Mouse (Mus musculus) thymus, adult 2 months (tissue): Measurements from ENCODE around the gene Ubxn7. TPM values are rescaled to one million over a fixed set of nuclear protein-coding genes. Genes with fewer than 3 reads are reported as not detected.

Source experiments
- DNase-seq: peaks from one replicate; pipeline ENCODE4 v3.0.0; 2021
- H3K27ac ChIP-seq: fragments of 200-500 bp; 2 replicates; pipeline ENCODE4 v1.5.1; 2012; ENCODE audit warnings: low read length, control low read depth; ENCODE audit not compliant: control insufficient read depth, insufficient read depth
- H3K27me3 ChIP-seq: fragments of 200-500 bp; 2 replicates; pipeline ENCODE4 v1.6.1; 2012; ENCODE audit warnings: mild to moderate bottlenecking, low read length, moderate library complexity, mixed read lengths; ENCODE audit not compliant: control insufficient read depth, insufficient read depth
- H3K36me3 ChIP-seq: fragments of 200-500 bp; 2 replicates; pipeline ENCODE4 v1.6.1; 2012; ENCODE audit warnings: mild to moderate bottlenecking, low read length, moderate library complexity; ENCODE audit not compliant: control insufficient read depth, insufficient read depth
- H3K4me1 ChIP-seq: fragments of 200-500 bp; replicated peaks from 2 replicates; pipeline ENCODE4 v1.6.1; 2012; ENCODE audit warnings: low read length; ENCODE audit not compliant: control insufficient read depth, insufficient read depth
- H3K4me3 ChIP-seq: fragments of 200-500 bp; 2 replicates; pipeline ENCODE4 v1.5.1; 2012; ENCODE audit warnings: mild to moderate bottlenecking, low read length, control low read depth, moderate library complexity; ENCODE audit not compliant: control insufficient read depth, insufficient read depth
- CTCF ChIP-seq: fragments of 200-500 bp; IDR thresholded peaks from 2 replicates; pipeline ENCODE4 v1.5.1; 2012; ENCODE audit warnings: mild to moderate bottlenecking, control low read depth, low read length, moderate library complexity, borderline replicate concordance; ENCODE audit not compliant: control insufficient read depth, poor library complexity, insufficient read depth; ENCODE audit errors: extremely low read depth
- POLR2A ChIP-seq: fragments of 200-500 bp; IDR thresholded peaks from 2 replicates; pipeline ENCODE4 v1.6.1; 2012; ENCODE audit warnings: mild to moderate bottlenecking, low read length, control low read depth, moderate library complexity; ENCODE audit not compliant: control insufficient read depth, poor library complexity, insufficient read depth; ENCODE audit errors: extremely low read depth
- WGBS: fragments of 180-500 bp; shearing (Covaris S2); methylation state at CpG from one replicate; pipeline ENCODE4 v1.1.7; 2018; 5-methylcytosine and 5-hydroxymethylcytosine counted together
- polyA plus RNA-seq: library from polyadenylated mRNA; depleted of rRNA; stranded (reverse); fragments of >200 nt; gene quantifications from 2 replicates; pipeline ENCODE4 v1.2.3, GENCODE M21; 2012

Ubxn7 gene
- polyA plus RNA-seq, 1 experiment = 50.1 TPM

GRCm38 (mm10) chr16:32371351-32371750 is 39.3 kb downstream of the Ubxn7 start:
- 91% methylated on average over 4 of the region's 4 CpGs for WGBS
- peaks cover 43% of the 10 kb centered on the region for H3K36me3 ChIP-seq
- H3K27ac ChIP-seq = no peak overlapping the region
- peak; percentile 41 for DNase-seq
- no peaks in the 10 kb centered on the region for H3K27me3 ChIP-seq
- TF ChIP-seq POLR2A (no peak), CTCF (no peak)
- no peak overlapping the region for H3K4me3 ChIP-seq
- no peaks in the 10 kb centered on the region for H3K4me1 ChIP-seq

GRCm38 (mm10) chr16:32379575-32379974 is 47.5 kb downstream of the Ubxn7 start:
- H3K36me3 ChIP-seq = peaks cover 64% of the 10 kb centered on the region
- no peak overlapping the region for H3K27ac ChIP-seq
- TF ChIP-seq CTCF = no peak
- no peak for TF ChIP-seq POLR2A
- no peak overlapping the region for H3K4me3 ChIP-seq
- H3K4me1 ChIP-seq = no peaks in the 10 kb centered on the region
- WGBS = 96% methylated on average over 2 of the region's 2 CpGs
- H3K27me3 ChIP-seq = no peaks in the 10 kb centered on the region
- DNase-seq = no peak

GRCm38 (mm10) chr16:32382901-32383300 is 50.8 kb downstream of the Ubxn7 start:
- H3K36me3 ChIP-seq = peaks cover 56% of the 10 kb centered on the region
- no peaks in the 10 kb centered on the region for H3K4me1 ChIP-seq
- no peak overlapping the region for H3K27ac ChIP-seq
- DNase-seq = no peak
- no peak overlapping the region for H3K4me3 ChIP-seq
- no peaks in the 10 kb centered on the region for H3K27me3 ChIP-seq
- TF ChIP-seq POLR2A = no peak
- no peak for TF ChIP-seq CTCF

- H3K27ac ChIP-seq = no peak overlapping the region
- H3K4me3 ChIP-seq = no peak overlapping the region
- no peaks in the 10 kb centered on the region for H3K27me3 ChIP-seq
- H3K4me1 ChIP-seq = no peaks in the 10 kb centered on the region
- TF ChIP-seq CTCF = no peak
- no peak for TF ChIP-seq POLR2A
- WGBS = 84% methylated on average over 2 of the region's 2 CpGs
- peaks cover 44% of the 10 kb centered on the region for H3K36me3 ChIP-seq
- no peak for DNase-seq
These were observed 52.8 kb downstream of the Ubxn7 start for GRCm38 (mm10) chr16:32384885-32385284.

- DNase-seq = no peak
- Histone ChIP-seq H3K27me3 (no peaks in the 10 kb centered on the region), H3K4me3 (no peak overlapping the region), H3K36me3 (peaks cover 40% of the 10 kb centered on the region), H3K4me1 (no peaks in the 10 kb centered on the region), H3K27ac (no peak overlapping the region)
- 96% methylated on average over 3 of the region's 3 CpGs for WGBS
- TF ChIP-seq CTCF = no peak
- TF ChIP-seq POLR2A = no peak
These were observed 54.8 kb downstream of the Ubxn7 start for GRCm38 (mm10) chr16:32386826-32387225.

GRCm38 (mm10) chr16:32389049-32389448 is 57.0 kb downstream of the Ubxn7 start:
- DNase-seq = no peak
- TF ChIP-seq POLR2A = no peak
- no peak for TF ChIP-seq CTCF
- no peaks in the 10 kb centered on the region for H3K4me1 ChIP-seq
- H3K27ac ChIP-seq = no peak overlapping the region
- peaks cover 26% of the 10 kb centered on the region for H3K36me3 ChIP-seq
- H3K27me3 ChIP-seq = no peaks in the 10 kb centered on the region
- no peak overlapping the region for H3K4me3 ChIP-seq

GRCm38 (mm10) chr16:32389841-32390240 is 57.8 kb downstream of the Ubxn7 start:
- TF ChIP-seq POLR2A (no peak), CTCF (no peak)
- 94% methylated on average over 3 of the region's 3 CpGs for WGBS

More at GRCm38 (mm10) chr16:32389841-32390240, 57.8 kb downstream of the Ubxn7 start:
- no peaks in the 10 kb centered on the region for H3K4me1 ChIP-seq
- DNase-seq = no peak
- peaks cover 23% of the 10 kb centered on the region for H3K36me3 ChIP-seq
- H3K27ac ChIP-seq = no peak overlapping the region
- no peak overlapping the region for H3K4me3 ChIP-seq
- H3K27me3 ChIP-seq = no peaks in the 10 kb centered on the region
